Mouse (Mus musculus) stomach, postnatal 0 days (tissue): ENCODE measurements around the gene 1700016K19Rik. TPM values are rescaled to one million over a fixed set of nuclear protein-coding genes. Genes with fewer than 3 reads are reported as not detected.

ENCODE experiments used
- ATAC-seq: fragments of 200-750 bp; cut with Nextera tagmentation; 2 replicates; pipeline ENCODE4 v1.8.0; 2017; ENCODE audit not compliant: low FRiP score, low TSS enrichment
- DNase-seq: peaks from one replicate; pipeline ENCODE4 v3.0.0-alpha.2; 2016; ENCODE audit warnings: low spot score
- H3K27ac ChIP-seq: fragments of 300-500 bp; sonication (generic); replicated peaks from 2 replicates; pipeline ENCODE4 v1.5.1; 2014; ENCODE audit warnings: mild to moderate bottlenecking, control low read depth
- H3K27me3 ChIP-seq: fragments of 300-500 bp; sonication (generic); 2 replicates; pipeline ENCODE4 v1.6.1; 2014; ENCODE audit warnings: low read length; ENCODE audit not compliant: control insufficient read depth, insufficient read depth
- H3K36me3 ChIP-seq: fragments of 300-500 bp; sonication (generic); 2 replicates; pipeline ENCODE4 v1.6.1; 2014; ENCODE audit warnings: low read length, mixed read lengths; ENCODE audit not compliant: control insufficient read depth, insufficient read depth
- H3K4me1 ChIP-seq: fragments of 300-500 bp; sonication (generic); replicated peaks from 2 replicates; pipeline ENCODE4 v1.6.1; 2014; ENCODE audit warnings: antibody characterized with exemption; ENCODE audit not compliant: control insufficient read depth, insufficient read depth
- H3K4me2 ChIP-seq: fragments of 300-500 bp; sonication (generic); replicated peaks from 2 replicates; pipeline ENCODE4 v1.6.1; 2014; ENCODE audit warnings: low read depth, mild to moderate bottlenecking, control low read depth, moderate library complexity
- H3K4me3 ChIP-seq: fragments of 300-500 bp; sonication (generic); 2 replicates; pipeline ENCODE4 v1.5.1; 2014; ENCODE audit warnings: low read depth, low read length, control low read depth
- H3K9ac ChIP-seq: fragments of 300-500 bp; sonication (generic); 2 replicates; pipeline ENCODE4 v1.6.1; 2014; ENCODE audit warnings: mild to moderate bottlenecking, low read length, control low read depth, mixed read lengths
- H3K9me3 ChIP-seq: fragments of 300-500 bp; sonication (generic); 2 replicates; pipeline ENCODE4 v1.6.1; 2016; ENCODE audit warnings: low read length; ENCODE audit not compliant: control insufficient read depth
- CTCF ChIP-seq: IDR thresholded peaks from 2 replicates; pipeline ENCODE4 v1.5.1; 2016; ENCODE audit warnings: antibody characterized with exemption, low read depth, mild to moderate bottlenecking, moderate library complexity
- EP300 ChIP-seq: optimal IDR thresholded peaks from 2 replicates; pipeline ENCODE3; 2016; ENCODE audit warnings: antibody characterized with exemption
- WGBS: fragments of 180-500 bp; shearing (Covaris S2); extraction: QIAGEN DNeasy Blood & Tissue Kit; methylation state at CpG from one replicate; pipeline ENCODE4 v1.1.7; 2014; 5-methylcytosine and 5-hydroxymethylcytosine counted together
- polyA plus RNA-seq: library from polyadenylated mRNA; unstranded; fragments of >200 nt; fragmentation: Nextera tagmentation; extraction: Ambion mirVana; gene quantifications from 2 replicates; pipeline ENCODE4 v1.2.1, GENCODE M21; 2015

1700016K19Rik gene
- polyA plus RNA-seq, 1 experiment from 2014 or later = 3.7 TPM

GRCm38 (mm10) chr11:76050967-76051512 lies 51.3 kb downstream of the 1700016K19Rik start:
- Histone ChIP-seq H3K27ac (no peak overlapping the region), H3K9me3 (no peaks in the 10 kb centered on the region), H3K4me2 (no peak overlapping the region), H3K4me3 (no peak overlapping the region), H3K27me3 (no peaks in the 10 kb centered on the region), H3K4me1 (no peaks in the 10 kb centered on the region), H3K9ac (no peak overlapping the region), H3K36me3 (no peaks in the 10 kb centered on the region; the same call in 1 of the 2 replicates)
- 43% methylated on average over 5 of the region's 5 CpGs for WGBS
- no peak for ATAC-seq
- TF ChIP-seq CTCF (no peak), EP300 (no peak)
- DNase-seq = no peak

- H3K9me3 ChIP-seq = no peaks in the 10 kb centered on the region
- no peak for ATAC-seq
- H3K27ac ChIP-seq = no peak overlapping the region
- H3K4me2 ChIP-seq = no peak overlapping the region
- H3K27me3 ChIP-seq = no peaks in the 10 kb centered on the region
- no peak for TF ChIP-seq CTCF
- no peak for TF ChIP-seq EP300
- WGBS = 91% methylated on average over 5 of the region's 5 CpGs
- no peak overlapping the region for H3K4me3 ChIP-seq
- H3K4me1 ChIP-seq = no peaks in the 10 kb centered on the region
- no peak overlapping the region for H3K9ac ChIP-seq
- H3K36me3 ChIP-seq = no peaks in the 10 kb centered on the region; the same call in 1 of the 2 replicates
- DNase-seq = no peak
These were observed 52.8 kb downstream of the 1700016K19Rik start for GRCm38 (mm10) chr11:76052496-76052895.

Other genes with a start within 250 kb of the 1700016K19Rik start
- gene Doc2b, start 203.9 kb upstream of the 1700016K19Rik start, polyA plus RNA-seq = 0.65 and 0.75 TPM in 2 replicates
- gene Rph3al, start 61.5 kb upstream of the 1700016K19Rik start, polyA plus RNA-seq = 11.2 and 11.7 TPM in 2 replicates
- 46.0 and 48.7 TPM in 2 replicates for gene Rflnb, start 27.9 kb downstream of the 1700016K19Rik start, polyA plus RNA-seq
- 42.9 and 43.8 TPM in 2 replicates for gene Vps53, start 179.7 kb downstream of the 1700016K19Rik start, polyA plus RNA-seq
- gene Fam57a, start 179.8 kb downstream of the 1700016K19Rik start, polyA plus RNA-seq = 328 and 372 TPM in 2 replicates
- gene Dbil5, start 217.7 kb downstream of the 1700016K19Rik start, polyA plus RNA-seq = 4.0 and 4.7 TPM in 2 replicates
- gene Gemin4, start 217.8 kb downstream of the 1700016K19Rik start, polyA plus RNA-seq = 18.5 and 21.9 TPM in 2 replicates
- gene Mrm3, start 243.8 kb downstream of the 1700016K19Rik start, polyA plus RNA-seq = 13.4 and 14.7 TPM in 2 replicates
- 92.9 and 99.9 TPM in 2 replicates for gene Glod4, start 243.8 kb downstream of the 1700016K19Rik start, polyA plus RNA-seq